Mouse (Mus musculus): ENCODE data around the gene Borcs7. TPM values are rescaled to one million over a fixed set of nuclear protein-coding genes. Genes with fewer than 3 reads are reported as not detected.

The Borcs7 gene
- polyA plus RNA-seq (2017; shearing (Covaris generic)): 7.5 TPM

DNA sequence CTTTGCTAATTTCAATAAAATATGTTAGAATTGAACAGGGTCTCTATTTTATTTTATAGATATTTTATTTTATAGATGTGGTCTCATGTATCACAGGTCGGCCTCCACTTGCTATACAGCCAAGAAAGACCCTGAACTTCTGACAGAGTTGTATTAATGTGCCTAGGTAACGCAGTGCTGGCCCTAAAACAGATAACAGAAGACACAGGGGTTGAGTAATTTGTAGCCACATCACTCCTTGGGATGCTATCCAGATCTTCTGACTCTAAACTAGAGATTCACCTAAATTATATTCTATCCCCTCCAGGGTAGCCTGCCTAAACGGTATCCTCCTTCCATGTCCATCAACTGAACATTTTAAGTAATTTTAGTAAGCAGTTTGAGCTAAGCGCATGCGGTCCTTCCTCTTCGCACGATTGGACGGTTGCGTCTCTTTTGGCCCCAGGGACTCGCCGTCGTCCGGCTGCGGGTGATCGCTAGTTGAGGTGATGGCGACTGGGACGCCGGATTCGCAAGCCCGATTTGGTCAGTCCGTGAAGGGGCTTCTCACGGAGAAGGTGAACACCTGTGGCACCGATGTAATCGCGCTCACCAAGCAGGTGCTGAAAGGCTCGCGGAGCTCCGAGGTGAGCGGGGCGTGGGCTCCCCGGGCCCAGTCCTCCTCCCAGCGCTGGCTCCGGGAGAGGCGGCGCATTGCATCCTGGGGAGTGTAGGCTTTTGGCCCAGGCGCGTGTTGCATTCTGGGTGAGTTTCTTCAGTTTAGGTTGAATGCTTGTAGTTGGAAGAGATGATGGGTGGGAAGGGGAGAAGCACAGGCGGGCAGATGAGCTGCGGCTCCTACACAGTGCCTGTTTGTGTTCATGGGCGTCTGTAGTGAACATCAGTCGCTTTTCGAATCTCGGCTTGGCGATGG lies at the start of gene Borcs7:
Gene Borcs7 (plus strand): TSS at position 447 of the 913 bp plus-strand sequence.

DNA sequence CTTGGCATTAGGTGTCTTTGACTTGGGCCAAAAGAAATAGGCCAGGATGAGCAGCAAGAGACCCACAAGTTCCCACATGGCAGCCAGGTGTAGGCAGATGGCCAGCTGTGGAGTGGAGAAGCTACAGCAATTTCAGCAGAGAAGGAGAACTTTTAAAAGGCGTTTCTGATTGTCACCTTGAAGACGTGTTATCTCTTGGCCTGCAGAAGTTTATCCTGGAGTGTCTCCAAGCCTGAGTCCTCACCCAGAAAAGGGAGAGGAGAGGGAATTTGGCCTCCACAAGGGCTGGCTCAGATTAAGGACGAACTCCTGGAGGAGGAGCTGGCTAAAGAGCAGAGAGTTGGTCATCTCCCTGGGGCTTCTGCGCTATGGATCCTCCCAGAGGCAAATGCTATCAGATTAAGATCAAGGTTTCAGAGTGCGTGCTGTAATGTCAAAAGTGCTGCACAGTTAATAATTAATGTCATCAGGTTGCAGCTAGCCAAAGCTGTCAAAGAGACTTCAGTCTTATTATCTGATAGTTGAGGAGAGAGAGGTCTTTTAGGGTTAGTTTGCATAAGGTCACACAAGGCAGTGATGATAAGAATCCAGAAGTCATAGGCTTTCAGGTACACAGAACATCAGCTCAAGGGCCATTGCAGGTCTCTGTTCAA lies 16.8 kb upstream of the Borcs7 start, which contains the start of gene Cyp17a1:
Gene Cyp17a1 (minus strand): TSS at position 407 of the 653 bp plus-strand sequence.

DNA sequence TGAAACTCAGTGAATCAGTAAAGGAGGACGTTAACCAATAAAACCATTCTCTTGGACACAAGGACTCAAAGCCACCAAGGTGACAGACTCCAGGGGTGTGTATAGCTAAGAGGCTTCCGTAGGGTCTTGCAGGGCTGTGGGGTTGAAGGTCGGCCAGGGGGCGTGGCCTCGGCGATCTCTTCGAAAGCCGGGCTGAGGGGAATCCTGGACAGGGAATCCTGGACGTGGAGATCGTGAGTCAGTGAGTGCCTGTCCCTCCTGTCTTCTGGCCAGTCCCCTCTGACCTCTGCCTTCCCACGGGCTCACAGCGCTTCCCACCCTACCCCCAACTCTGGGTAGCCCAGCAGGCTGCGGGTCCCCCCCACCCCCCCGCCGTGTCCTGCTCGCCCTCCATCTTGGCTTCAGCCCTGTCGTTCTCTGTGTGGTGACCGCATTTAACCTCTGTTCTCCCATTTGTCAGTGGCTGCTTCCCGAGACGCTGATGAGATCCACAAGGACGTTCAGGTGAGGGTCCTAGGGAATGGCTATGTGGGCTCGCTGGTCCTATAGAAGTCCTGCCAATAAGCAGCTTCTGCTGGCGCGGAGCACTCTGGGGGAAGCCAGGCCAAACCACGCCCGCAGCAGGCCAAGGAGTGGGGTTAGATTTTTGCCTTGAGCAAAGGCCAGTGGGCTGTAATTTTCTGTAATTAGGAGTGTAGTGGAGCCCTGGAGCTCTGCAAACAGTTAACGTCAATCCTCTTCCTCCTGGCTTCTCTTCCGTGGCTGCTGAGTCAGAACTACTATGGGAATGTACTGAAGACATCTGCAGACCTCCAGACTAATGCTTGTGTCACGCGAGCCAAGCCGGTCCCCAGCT lies 17.8 kb downstream of the Borcs7 start, which contains the start of gene As3mt:
Gene As3mt (plus strand): TSS at position 163 of the 856 bp plus-strand sequence.

Other genes with a start within 250 kb of the Borcs7 start
- gene Trim8, start 188.2 kb upstream of the Borcs7 start, polyA plus RNA-seq (2017; shearing (Covaris generic)): 25.0 TPM
- 22.9 TPM for gene Arl3, start 116.7 kb upstream of the Borcs7 start, polyA plus RNA-seq (2017; shearing (Covaris generic))
- gene Sfxn2, start 116.5 kb upstream of the Borcs7 start, polyA plus RNA-seq (2017; shearing (Covaris generic)): 18.2 TPM
- 77.0 TPM for gene Wbp1l, start 90.8 kb upstream of the Borcs7 start, polyA plus RNA-seq (2017; shearing (Covaris generic))
- not detected for gene Cyp17a1, start 16.7 kb upstream of the Borcs7 start, polyA plus RNA-seq (2017; shearing (Covaris generic))
- gene As3mt, start 17.6 kb downstream of the Borcs7 start, polyA plus RNA-seq (2017; shearing (Covaris generic)): 16.2 TPM
- gene Cnnm2, start 71.7 kb downstream of the Borcs7 start, polyA plus RNA-seq (2017; shearing (Covaris generic)): 0.99 TPM

All from CD4-positive, CD25-positive, alpha-beta regulatory T cell, adult 9 weeks (primary cell).